Mouse (Mus musculus): ENCODE measurements around the gene Prune2.
"Not testable (repeated sequence)": the region's sequence is repeated elsewhere in the genome, so short reads cannot be mapped to it uniquely, and the experiment has no call there.

The Prune2 gene

DNA sequence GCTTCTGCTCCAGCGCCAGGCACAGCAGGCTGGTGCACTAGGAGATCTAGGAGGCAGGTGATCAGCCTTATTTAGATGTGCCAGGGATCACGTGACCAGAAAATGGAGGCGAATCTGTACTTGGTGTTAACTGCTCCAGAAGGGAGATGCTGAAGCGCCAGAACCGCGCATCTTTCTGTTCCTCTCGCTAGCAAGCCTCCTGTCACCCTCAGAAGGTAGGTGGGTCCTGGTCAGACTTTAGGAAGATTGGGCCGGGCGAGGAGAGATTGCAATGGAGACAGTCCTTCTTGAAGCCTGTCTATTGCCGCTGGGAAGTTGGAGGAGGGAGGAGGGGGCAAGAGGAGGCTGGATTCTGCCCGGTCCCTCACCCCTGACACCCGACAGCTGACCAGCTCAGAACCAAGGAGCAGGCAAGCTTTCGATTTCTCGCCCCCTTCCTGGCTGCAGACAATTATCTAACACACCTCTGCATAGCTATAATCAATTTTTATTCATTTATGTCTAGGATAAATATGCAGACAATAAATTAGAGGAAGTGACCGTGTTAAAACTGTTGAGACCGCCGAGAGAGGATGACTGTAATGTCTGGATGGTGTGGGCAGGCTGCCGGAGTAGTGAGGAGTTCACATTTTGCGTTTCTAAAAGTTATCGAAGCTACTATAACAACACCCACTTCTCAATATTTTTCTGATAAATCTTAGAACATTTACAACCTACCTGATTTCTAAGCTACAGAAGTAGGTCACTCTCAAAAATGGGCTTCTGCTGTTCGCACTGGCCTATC is 181.0 kb downstream of the Prune2 start:
- DNase-seq, result peak; percentile 81 to 85

DNA sequence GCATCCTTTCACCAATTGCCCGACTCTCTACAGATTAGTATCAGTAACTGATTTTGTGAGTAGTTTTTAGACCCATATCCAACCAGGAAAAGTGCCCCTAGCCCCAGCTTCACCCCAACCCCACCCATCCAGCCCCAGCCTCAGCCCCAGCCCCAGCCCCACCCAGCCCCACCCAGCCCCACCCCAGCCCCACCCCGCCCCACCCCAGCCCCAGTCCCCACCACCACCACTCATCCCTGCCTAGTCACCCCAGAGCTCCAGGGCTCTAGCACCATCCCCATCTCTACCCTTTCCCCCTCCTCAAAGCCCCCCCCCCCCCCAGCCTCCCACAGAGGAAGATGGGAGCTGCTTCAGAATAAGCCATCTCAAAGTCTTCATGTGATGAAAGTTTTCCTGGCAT is 181.7 kb downstream of the Prune2 start:
- no peak for DNase-seq

- no peak for DNase-seq
These were observed 182.4 kb downstream of the Prune2 start for GRCm38 (mm10) chr19:17138144-17138915.

- no peak for DNase-seq
These were observed 184.3 kb downstream of the Prune2 start for GRCm38 (mm10) chr19:17140016-17140914.

DNA sequence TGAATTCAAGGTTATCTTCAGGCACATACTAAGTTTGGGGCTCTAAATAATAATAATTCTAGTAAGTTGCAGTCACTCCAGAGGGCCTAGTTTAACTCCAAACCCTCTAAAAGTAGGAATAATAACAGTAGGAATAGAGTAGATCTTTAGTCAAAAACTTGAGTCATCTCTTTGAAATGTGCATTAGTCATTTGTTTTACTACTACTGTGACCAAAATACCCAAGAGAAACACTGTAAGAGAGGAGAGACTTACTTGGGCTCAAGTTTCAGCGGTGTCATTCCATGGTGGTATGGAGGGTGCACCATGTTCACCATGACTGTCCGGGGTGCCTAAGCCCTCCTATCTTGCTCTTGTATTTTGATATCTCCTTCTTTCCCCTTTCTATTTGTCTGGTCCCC is 187.3 kb downstream of the Prune2 start:
- no peak for DNase-seq

DNA sequence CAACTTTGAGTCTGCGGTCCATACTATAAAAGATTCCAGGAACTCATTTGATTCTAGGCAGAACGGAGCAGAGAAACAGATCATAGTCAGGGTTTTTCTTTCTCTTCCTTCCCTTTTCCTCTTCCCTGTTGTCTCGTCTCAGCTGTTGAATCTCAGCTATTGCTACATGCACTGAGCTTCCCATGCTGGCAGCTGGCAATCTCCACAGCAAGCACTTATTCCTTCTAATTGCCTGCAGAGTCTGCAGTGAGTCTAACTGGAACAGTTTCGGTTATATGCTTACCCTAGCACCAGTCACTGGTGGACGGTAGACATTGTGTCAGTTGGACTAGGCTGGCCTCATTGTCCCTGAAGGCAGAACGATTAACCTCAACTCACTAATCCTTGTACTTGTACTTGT is 188.3 kb downstream of the Prune2 start:
- peak; percentile 14 to 34 for DNase-seq

DNA sequence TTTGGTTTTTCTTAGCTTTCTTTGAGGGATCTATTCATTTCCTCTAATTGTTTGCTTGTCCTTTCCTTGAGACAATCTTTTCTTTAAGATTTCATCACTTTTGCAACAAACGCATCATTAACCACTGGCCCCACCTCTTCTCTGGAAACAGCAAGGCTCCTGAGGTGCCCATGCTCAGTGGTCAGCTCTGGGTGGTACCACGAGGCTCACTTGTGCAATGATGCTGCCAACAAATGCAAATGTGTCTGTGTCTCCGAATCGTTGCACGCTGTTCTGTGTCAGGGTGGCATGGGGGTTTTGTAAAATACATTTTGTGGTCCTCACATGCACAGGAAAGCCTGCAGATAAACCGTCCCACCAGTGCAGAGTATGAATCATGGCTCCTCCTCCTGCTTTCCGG is 194.1 kb downstream of the Prune2 start:
- DNase-seq, result no peak

GRCm38 (mm10) chr19:17151781-17152180 is 195.9 kb downstream of the Prune2 start:
- DNase-seq, result no peak

DNA sequence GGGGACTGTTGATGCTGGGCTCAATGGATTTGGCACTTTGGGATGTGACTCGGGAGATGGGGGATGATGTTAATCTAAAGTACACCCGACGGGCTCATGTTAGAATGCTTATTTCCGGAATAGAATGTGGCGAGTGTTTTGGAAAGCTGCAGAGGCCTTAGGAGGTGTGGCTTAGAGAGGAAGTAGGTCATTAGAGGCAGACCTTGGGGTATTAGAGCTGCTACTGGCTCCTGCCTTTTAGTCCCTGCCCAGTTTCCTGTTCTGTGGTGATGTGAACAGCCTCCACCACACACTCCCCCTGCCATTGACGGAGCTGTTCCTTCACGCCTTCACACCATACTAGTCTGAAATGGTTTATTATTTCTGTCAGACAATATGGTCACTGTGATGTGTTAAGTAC is 196.5 kb downstream of the Prune2 start:
- DNase-seq, result no peak

DNA sequence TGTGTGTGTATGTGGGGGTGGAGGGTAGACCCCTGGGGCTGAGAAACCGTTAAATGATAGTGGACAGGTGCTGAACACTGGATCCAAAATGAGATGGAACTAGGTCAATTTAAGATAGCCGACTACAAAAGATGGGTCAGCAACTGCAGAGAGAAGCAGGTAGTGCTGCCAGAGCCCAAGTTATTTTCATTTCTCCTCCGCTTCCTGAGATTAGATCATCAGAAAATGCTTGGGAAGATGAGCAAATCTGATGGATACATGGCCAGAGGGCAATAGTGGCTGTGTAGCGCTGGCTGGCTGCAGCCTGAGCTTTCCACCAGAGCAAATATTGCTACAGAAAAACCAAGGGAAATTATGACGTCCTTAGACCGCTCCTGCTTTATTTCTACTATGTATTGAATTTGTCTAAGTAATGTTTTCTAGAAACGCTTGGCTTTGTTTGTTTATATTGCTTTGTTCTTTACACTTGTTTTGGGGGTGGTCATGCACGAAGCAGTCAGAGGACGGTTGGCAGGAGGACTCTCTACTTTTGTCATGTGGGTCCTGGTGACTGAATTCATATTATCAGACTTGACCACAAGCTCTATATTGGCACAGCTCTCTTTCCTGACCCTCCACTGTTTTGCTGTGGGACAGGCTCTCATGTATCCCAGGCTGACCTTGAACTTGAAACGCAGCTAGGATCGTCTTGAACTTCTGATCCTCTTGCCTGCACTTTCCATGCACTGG is 198.2 kb downstream of the Prune2 start:
- peak; percentile 21 to 31 for DNase-seq

DNA sequence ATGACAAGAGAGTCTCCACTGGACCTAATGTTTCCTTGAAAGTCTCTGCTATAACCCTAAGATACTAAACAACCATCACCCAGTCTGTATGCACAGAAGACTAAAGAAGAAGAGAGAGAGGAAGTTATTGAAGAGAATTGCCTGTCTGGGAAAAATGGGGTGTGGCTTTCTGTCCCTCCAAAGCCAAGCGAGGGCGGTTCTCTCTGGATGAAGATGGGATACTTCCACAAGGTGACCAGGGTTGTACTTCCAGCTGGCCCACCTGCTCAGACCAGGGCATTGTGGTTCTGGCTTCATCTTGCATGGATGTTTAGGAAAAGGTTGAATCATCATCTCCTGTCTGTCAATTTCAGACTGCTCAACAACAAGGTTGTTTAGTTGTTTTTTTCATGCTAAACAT is 199.3 kb downstream of the Prune2 start:
- DNase-seq, result no peak

DNA sequence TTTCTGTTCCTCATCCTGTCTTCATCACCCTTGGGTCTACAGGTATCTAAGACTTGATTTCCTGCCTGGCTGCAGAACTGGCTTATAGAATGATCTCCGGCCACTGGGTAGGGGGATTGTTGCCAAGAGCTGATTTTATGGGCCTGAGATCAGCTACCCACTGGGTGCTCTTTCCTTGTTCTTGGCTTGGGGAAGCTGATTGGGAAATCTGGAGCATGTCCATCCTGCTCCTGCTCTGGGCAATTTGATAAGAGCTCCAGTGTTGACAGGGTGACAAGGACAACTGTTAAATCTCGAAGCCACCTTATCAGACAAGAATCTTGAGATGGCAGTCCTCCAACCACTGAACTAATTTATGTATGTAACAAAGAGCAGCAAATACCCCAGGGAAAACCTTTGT is 203.8 kb downstream of the Prune2 start:
- DNase-seq, result peak; percentile 92

- DNase-seq, result peak; percentile 86 to 87
These were observed 204.3 kb downstream of the Prune2 start for GRCm38 (mm10) chr19:17160231-17160630.

DNA sequence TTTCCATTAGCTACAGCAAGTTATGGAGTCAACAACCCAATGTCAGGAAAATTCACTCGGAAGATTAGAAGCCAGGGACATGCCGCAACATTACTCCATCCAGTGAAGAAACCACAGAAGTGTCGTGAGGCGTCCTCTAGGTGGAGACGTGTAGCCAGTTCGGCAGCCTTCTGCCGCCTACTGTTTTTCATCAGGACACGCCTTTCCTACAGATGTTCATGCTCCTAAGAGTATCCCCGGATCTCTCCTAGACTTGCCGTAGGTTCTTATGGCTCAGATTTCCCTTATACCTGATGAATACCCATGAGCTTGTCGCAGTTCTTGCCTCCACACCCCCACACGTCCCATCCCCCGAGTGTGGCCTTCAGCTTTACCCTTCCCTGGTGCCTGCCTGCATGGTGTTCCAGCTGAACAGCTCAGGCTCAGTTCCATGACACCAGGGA is 207.6 kb downstream of the Prune2 start:
- peak; percentile 34 to 49 for DNase-seq

GRCm38 (mm10) chr19:17166288-17166687 is 210.4 kb downstream of the Prune2 start:
- DNase-seq, result no peak

DNA sequence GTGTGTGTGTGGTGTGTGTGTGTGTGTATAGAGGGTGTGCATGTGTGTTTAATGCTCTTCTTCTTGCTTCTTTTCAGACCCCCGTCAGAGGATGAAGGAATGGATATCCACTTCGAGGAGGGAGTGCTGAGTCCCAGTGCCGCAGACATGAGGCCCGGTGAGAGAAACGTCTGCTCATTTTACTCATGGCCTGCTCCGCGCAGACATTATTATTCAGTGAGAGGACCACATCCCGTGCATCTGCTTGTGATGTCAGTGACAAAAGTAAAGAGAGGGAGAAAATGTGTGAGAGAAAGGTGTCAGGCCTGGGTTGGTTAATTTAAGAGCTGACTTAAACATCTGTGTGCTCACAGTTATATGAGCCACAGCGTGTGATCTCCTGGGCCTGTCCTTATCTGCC is 212.3 kb downstream of the Prune2 start:
- DNase-seq, result no peak

DNA sequence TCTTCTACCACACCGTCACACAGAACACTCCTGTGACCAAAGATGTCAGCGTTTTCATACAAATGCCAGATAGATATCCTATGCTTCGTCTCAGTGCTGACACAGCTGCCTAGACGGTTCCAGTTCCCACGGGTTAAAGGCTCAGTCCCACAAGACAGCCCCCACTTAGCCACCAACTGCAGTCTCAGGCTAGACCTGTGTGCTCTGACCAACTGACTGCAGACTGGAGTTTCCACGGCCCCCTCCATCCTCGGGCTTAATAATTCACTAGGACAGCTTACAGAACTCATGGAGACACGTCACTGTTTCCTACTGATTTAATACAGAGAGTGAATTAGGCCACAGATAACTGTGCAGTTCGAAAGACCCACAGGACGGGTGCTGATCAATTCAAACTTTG is 213.8 kb downstream of the Prune2 start:
- no peak for DNase-seq

- not testable (repeated sequence) for DNase-seq
These were observed 218.6 kb downstream of the Prune2 start for GRCm38 (mm10) chr19:17174501-17174900.

DNA sequence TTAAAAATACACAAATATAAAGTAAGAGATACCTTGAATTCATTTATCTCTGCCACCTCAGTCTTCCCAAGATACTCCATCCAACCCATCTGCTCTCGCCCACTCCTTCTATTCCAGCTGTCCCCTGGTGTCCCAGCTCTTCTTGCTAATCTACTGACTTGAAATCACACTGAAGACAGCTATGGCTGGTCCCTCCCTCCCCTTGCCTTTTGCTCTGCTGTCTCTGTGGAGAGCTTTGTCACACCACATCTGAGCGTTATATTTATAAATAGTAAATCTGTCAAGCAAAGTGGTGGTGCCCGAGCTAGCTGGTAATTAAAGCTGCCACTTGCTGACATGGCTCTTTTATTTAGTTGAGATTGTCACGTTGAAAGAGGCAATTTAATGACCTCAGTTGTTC is 224.6 kb downstream of the Prune2 start:
- DNase-seq, result no peak

DNA sequence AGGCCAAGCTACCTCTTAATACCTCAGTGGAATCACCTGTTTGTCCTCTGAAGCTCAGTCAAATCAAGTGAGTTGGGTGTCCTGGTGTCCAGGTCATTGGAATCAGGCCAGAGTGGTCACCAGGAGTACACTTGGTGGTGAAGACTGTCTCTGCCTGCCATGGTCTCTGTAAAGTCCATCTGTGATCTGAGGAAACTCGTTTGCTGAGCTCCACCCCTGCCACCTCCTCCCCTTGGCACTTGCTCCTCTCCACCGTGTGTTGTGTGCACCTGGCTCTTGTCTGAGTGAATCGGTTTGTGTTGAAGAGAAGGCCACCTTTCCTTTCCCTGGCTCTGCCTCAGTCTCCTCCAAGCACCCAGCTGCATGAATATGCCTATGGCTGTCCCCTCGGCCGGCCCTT is 238.8 kb downstream of the Prune2 start:
- peak; percentile 24 to 28 for DNase-seq

- DNase-seq, result no peak
These were observed 243.1 kb downstream of the Prune2 start for GRCm38 (mm10) chr19:17199059-17199458.

DNA sequence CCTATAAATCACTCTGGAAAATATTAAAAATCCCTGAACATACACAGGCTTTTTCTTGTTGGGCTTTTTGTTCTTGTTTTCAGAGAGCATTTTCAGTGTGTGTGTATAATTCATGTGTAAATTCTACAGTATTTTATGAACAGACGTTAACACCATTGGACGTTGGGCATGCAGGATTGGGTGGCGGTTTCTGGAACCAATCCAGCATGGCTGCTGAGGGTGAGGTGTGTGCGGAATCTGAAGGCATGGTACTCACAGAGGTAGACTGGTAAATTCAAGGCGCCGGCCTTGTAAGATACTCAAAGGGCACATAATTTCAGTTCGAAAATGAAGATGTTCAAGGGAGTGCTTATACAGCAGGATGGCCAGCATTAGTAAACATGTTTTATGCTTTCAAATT is 251.2 kb downstream of the Prune2 start:
- DNase-seq, result peak; percentile 83 to 84
